Mouse (Mus musculus) retina, embryonic 14.5 days (tissue): ENCODE data around the gene Krt12.

ENCODE experiments used
- DNase-seq: peaks from one replicate; pipeline ENCODE4 v3.0.0-alpha.2; 2015; ENCODE audit warnings: low spot score

The Krt12 gene

DNA sequence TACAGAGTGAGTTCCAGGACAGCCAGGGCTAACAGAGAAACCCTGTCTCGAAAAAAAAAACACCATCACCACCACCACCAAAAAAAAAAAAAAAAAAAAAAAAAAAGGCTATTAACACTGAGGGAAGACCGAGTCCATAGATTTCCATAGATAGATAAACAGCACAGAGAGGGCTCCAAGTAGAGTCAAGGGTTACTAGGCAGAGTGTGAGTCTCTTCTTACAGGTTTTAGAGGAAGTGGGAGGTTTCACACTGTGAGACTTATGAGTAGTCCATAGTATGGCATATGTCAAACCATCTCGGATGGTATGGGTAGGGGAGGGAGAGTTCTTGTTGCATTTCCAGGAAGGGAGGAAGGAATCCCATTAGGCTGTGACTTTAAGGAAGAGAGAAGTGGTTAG is 24.0 kb downstream of the Krt12 start:
- no peak for DNase-seq

DNA sequence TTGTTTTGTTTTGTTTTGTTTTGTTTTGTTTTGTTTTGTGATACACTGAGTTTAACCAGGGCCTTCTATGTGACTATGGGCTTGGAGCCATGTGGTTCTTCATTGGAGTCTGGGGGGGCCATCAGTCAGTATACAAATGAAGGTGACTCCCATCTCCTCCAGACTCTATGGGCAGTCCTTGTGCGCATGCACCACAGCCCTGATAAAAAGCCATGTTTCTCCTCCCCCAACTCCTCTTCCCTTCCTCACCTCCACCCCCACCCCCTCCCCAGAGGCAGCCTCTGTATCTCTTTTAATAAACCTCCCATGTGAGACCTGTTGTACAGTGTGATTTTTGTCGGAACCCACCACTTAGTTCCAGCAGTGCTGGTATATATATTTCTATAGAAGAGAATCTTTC is 25.4 kb downstream of the Krt12 start:
- DNase-seq, result no peak

DNA sequence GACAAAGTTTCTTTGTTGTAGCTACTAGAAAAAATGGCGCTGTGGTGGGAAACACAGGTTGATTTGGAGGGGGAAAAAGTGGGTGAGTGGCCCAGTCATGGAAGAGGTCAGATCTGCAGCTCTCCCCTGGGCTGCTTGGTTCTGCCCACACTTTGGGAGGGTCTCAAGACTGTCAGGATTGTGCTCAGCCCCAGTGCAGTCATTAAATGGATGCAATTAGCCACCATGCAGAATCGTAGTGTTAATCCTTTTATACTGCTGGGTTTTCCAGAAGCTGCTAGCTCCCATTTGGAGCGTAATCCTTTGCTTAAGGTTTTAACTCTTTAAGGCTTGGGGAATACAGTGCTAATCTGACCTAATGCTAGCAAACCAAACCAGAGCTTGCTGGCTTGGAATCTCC is 26.0 kb downstream of the Krt12 start:
- DNase-seq, result peak; percentile 29

DNA sequence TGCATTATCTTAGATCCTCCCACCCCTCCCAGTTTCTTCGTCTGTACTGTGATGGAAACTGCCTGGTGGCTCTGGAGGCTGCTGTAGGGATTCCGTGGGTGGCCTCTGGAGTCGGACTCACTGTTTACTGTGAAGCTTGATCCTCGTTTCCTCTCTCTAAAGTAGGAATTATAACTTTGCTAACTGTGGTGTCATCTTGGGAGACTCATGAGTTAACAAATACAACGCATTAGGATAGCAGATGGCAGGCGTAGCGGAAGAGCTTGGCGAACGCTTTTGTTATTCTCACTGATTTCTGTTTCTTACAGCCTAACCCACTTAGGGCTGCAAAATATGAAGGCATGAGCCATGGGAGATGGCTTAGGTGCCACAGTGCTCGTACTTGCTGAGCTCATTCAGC is 29.6 kb downstream of the Krt12 start:
- no peak for DNase-seq

DNA sequence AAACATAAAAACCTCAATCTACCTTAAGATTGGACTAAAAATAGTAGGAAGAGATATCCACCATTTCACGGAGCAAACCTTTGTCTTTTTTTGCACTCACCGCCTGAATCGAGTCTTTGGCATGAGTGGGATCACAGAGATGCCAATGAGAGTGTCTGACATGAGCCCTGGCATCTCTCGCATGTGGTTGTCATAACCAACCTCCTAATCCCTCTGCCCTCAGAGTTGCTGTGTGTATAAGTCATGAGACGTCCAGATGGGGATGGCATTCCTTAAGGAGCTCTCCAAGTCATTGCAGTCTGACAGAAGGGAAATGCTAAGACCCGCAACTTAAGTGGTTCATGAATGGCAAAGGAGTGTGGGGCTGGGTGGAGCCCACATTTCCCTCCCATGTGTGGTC is 30.7 kb downstream of the Krt12 start:
- DNase-seq, result no peak

DNA sequence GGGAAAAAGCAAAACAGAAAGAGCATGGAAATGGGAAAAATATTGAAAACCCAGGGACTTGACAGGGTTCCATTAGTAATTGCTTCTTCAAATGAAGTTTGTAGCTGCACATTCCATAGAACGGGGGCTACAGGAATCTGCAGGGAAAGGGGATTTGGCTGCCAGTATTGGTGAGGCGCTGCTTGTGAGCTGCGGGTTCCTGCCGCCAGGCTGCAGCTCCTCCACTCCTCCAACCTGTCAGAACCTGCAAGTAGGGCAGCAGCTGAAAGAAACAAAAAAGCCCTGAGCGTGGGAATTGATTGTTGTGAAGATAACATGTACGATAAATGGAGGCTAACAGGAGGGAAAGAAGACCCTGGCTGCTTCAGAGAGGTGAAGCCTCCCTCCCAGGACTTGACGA is 31.2 kb downstream of the Krt12 start:
- no peak for DNase-seq

DNA sequence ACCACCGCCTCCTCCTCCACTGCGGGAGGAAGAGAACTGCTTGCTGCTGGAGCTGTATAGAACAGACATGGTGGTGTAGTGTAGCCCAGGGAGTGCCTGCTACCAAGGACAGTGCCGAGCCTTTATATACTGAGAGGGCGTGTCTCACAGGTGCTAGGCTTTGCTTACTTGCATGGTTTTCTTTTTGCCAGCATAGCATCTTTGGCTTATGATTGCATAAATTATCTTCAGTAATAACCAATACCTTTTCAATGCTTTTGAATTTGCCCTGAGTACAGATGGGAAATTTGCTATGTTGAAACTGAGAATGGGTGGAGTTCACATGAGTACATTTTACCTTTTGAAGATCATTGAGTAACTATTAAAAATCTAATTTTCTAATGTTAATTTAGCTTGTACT is 32.8 kb downstream of the Krt12 start, which contains the start of gene Krt10:
Gene Krt10 (minus strand): TSS at position 101 of the 400 bp plus-strand sequence.
- no peak for DNase-seq

DNA sequence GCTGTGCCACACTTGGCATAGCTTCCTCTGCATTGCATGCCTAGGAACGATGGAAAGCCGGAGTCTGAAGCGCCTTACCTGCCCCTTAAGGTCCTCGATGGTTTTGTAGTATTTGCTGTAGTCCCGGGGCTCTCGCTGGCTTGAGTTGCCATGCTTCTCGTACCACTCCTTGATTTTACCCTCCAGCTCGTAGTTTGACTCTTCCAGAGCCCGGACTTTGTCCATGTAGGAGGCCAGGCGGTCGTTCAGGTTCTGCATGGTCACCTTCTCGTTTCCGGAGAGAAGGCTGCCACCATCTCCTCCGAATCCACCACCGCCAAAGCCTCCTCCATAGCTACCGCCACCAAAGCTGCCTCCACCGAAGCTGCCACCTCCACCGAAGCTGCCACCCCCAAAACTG is 33.4 kb downstream of the Krt12 start:
- DNase-seq, result no peak

DNA sequence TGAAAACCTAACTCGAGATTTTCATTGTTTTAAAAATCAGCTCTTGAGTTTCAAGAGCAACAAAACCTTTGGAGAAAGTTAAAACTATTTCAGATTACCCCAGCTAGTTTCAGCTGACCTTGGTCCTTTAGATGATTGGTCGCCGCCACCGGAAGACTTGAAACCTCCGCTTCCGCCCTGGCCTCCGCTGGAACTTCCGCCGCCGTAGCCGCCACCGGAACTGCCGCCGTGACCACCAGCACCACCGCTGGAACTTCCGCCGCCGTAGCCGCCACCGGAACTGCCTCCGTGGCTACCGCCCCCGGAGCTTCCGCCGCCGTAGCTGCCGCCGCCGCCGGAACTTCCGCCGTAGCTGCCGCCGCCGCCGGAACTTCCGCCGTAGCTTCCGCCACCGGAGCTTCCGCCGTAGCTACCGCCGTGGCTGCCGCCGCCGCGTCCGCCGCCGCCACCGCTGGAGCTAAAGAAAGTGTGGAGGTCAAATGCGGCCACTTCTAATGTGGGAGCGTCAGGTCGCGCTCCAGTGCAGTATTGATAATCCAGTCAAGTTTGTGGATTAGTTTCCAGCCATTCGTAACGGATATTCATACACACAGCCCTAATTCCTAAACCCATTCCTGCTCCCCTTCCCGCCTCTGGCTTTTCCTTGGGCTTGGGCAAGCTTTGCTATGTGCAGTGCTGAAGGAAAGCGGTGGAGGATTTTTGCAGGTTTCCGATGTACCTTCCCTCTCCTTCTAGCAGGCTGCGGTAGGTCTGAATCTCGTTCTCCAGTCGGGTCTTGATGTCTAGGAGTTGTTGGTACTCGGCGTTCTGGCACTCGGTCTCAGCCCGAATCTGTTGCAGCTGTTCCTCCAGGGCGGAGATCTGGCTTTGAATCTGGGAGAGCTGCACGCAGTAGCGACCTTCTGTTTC is 36.0 kb downstream of the Krt12 start:
- DNase-seq, result peak; percentile 90

DNA sequence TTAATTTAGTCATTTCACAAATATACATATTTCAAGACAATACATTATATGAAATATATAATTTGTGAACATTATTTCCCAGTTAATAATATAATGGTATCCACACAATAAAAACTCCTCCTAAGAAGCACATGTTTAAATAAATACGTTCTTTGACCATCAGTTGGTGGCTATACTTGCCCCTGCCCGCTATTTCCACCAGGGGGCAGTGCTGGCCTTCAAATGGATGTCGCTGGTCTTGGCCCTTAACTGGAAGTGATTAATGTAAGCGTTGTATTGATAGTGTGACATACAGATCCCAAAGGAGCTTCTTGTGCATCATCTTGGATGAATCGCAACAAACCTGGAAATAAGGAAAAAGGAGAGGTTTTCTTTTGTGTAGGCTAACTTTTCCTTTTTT is 42.5 kb downstream of the Krt12 start:
- peak; percentile 83 for DNase-seq

DNA sequence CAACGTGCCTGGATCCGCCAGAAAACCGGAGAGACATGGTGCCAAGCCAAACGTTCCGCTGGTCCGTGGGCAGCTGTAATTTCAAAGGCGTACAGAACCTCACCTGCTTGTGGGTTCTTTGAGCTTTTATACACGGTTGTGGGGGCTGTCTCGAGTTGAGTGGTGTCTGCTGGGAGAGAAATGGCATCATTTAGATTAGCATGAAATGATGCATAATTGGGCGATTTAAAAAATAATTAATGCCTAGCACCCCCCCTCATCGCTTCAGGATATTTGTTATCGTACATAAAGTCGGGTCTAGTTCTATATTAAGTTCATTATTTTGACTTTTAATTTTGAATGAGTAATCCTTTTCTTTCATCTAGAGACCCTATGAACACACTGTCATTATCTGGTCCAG is 47.3 kb downstream of the Krt12 start, which contains the start of gene Krt28:
Gene Krt28 (minus strand): TSS at position 101 of the 400 bp plus-strand sequence.
- no peak for DNase-seq

DNA sequence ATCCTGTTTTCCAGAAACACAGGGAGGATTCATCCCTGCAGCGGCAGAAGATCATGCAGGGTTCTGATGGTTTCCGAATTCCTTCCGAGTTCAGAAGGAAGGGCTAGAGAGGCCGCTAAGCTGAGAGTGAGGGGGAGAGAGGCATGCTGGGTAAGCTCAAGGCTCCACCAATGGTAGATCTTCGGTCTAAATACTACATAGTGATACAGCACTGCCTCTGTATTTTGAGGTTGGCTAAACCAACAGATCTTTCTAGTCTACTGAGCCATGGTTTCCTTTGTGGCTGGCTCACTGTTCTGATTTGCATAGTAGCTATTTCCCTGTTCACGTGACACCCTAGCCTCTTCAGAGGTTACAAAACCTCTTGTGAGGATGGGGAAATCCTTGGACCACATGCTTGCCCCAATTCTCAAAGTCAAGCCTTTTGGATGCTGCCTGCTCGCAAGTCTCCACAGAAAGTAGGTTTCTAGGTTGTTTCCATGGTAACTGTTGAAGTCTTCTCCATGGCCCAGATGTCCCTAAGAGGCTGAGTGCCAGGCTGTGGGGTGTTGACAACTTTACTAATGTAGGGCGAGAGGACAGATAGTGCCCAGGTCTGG is 52.1 kb downstream of the Krt12 start:
- peak; percentile 55 for DNase-seq

DNA sequence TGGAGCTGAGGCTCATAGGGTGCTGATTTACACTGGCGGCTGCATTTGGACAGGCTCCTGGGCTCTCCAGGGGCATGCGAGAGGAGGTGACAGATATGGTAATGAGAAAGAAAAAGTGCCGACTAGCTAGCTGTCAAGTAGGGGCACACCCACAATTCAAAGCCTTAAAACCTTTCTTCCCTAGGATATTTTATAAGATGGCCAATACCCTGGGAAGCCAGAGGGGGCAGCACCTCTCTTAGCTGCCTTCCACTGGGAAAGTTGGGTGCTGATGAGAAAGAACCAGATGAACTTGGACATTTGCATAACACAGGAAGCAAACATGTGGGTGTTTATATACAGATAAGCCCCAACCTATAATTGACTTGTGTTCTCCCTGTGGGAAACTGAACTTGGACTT is 52.8 kb downstream of the Krt12 start:
- DNase-seq, result peak; percentile 66

DNA sequence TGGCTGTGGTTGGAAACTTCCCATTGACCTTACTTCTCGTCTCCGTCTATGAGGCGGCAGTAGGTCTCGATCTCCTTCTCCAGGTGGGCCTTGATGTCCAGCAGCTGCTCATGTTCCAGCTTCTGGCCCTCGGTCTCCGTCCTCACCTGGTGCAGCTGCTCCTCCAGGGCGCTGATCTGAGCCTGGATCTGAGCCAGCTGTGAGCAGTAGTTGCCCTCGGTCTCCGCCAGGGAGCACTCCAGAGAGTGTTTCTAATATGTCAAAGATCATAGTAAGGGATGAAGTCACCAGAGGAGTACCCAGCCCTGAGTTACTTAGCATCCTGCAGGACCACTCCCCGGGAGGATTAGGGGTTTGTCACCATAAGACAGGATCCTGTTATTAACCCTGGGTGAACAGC is 55.3 kb downstream of the Krt12 start:
- peak; percentile 25 for DNase-seq
